Mouse (Mus musculus) brown adipose tissue, adult 24 weeks (tissue): Measurements from ENCODE around the gene Ccr6. TPM values are rescaled to one million over a fixed set of nuclear protein-coding genes. Genes with fewer than 3 reads are reported as not detected.

ENCODE experiments used
- H3K27ac ChIP-seq: fragments of 200-500 bp; replicated peaks from 2 replicates; pipeline ENCODE4 v1.5.1; 2012; ENCODE audit warnings: low read depth, mild to moderate bottlenecking, low read length
- H3K4me1 ChIP-seq: fragments of 200-500 bp; 2 replicates; pipeline ENCODE4 v1.6.1; 2012; ENCODE audit warnings: low read length, mixed read lengths; ENCODE audit not compliant: control insufficient read depth, insufficient read depth, insufficient read length
- H3K4me3 ChIP-seq: fragments of 200-500 bp; 2 replicates; pipeline ENCODE4 v1.5.1; 2012; ENCODE audit warnings: low read depth, mild to moderate bottlenecking, low read length, moderate library complexity; ENCODE audit not compliant: insufficient read depth
- polyA plus RNA-seq: library from polyadenylated mRNA; stranded (reverse); fragments of >200 nt; gene quantifications from 2 replicates; pipeline ENCODE4 v1.2.4, GENCODE M21; 2012; ENCODE audit not compliant: missing spikeins, insufficient read depth, insufficient read length

Gene Ccr6
- polyA plus RNA-seq, 1 experiment = not detected

DNA sequence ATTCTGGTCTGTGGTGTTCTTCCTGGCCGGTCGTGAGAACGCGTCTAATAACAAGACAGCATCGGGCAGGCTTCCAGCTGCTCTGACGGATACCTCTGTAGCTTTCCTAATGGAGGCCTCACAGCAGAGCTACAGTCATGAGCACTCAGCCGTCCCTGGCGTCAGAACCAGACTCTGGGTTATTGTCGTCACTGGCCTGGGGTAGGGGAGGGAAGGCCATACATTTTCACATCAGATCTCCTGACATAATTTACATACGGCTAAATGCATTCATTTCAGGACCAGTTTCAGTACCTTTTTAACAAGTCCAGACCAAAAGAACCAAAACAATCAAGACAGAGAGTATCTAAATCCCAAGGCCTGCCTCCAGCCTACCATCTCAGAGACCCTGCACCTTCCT is 12.6 kb upstream of the Ccr6 start:
- H3K4me3 ChIP-seq = no peak overlapping the region
- H3K4me1 ChIP-seq = no peaks in the 10 kb centered on the region
- H3K27ac ChIP-seq = no peak overlapping the region

DNA sequence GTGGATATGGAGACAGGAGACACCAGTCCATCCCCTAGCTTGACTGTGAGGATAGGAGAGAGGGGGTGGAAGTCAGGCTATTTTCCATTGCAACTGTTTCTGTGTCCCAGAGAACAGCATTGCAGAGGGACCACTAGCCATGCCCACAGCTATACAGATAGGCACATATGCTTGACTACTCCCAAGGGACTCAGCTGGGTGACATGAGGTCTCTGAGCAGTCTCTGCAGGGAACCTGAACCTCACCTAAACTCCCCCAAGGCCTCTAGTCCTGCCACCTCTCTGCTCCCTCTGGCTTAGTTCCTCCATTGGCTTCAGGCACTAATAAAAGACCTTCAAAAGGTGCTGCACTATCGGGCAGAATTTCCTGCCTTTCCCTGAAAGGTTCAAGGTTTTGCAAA is 11.8 kb upstream of the Ccr6 start:
- no peak overlapping the region for H3K4me3 ChIP-seq
- H3K27ac ChIP-seq = no peak overlapping the region
- H3K4me1 ChIP-seq = no peaks in the 10 kb centered on the region

DNA sequence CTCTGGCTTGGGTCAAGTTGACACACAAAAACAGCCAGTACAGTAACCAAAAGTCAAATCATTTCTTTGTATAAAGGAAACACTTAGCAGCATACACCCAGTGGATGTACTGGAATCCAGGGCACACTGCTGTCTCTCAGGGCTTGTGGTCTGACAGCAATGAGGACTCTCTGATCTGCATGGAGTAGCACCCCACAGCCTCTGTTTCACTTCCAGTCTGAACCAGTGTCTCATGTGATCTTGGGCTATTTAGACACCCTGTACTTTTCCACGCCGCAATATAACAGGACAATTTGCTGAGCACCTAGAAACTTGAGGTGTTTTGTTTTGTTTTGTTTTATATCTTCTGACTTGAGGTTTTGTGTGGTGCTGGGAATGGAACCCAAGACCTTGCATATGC is 10.7 kb upstream of the Ccr6 start:
- H3K4me1 ChIP-seq = no peaks in the 10 kb centered on the region
- no peak overlapping the region for H3K4me3 ChIP-seq
- H3K27ac ChIP-seq = peak overlapping the region; percentile 39; the same call in 1 of the 2 replicates

DNA sequence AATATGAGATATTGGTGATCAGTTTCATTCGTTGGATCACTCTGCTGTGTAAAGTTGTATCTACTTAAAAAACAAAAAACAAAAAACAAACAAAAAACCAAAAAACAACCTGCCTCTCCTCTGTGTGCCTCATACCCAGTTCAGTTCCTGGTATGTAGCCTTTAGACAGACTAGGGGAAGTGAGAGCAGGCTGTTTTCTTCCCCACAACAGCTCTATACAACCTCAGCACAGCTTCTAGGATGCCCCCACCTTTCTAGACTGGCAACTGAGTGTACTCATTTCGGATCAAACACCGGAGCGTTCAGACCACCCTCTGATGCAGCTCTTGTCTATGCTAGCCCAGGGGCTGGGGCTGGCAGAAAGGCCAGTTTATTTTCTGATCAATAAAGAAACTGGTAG is 10.1 kb upstream of the Ccr6 start:
- no peak overlapping the region for H3K4me3 ChIP-seq
- H3K27ac ChIP-seq = peak overlapping the region; percentile 39; the same call in 1 of the 2 replicates
- no peaks in the 10 kb centered on the region for H3K4me1 ChIP-seq

- Histone ChIP-seq H3K4me3 (no peak overlapping the region), H3K27ac (no peak overlapping the region), H3K4me1 (no peaks in the 10 kb centered on the region)
Observed at GRCm38 (mm10) chr17:8228622-8229021, 7.2 kb upstream of the Ccr6 start.

- Histone ChIP-seq H3K27ac (no peak overlapping the region), H3K4me1 (no peaks in the 10 kb centered on the region), H3K4me3 (no peak overlapping the region)
Observed at GRCm38 (mm10) chr17:8229607-8230006, 6.2 kb upstream of the Ccr6 start.

DNA sequence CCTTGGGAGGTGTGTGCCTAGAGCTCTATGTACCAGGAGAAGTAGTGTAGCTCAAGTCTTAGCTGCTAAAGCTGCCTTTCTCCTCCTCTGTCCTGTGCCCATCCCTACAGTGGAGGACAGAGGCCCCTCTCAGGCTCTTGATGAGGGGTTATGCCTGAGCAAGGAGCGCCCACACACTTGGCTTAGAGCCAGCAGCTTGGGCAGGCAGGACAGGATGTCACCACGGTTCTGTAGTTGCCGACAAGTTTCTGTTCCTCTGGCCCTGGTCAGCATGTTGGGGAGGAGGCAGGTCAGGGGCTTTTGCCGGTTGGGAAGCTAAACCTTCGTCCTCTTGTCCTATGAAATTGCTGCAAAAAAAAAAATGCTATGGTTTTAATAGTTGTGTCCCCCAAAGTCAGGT is 3.8 kb upstream of the Ccr6 start:
- H3K4me1 ChIP-seq = no peaks in the 10 kb centered on the region
- H3K27ac ChIP-seq = no peak overlapping the region
- H3K4me3 ChIP-seq = no peak overlapping the region

GRCm38 (mm10) chr17:8233618-8234214 is 2.1 kb upstream of the Ccr6 start:
- Histone ChIP-seq H3K4me1 (no peaks in the 10 kb centered on the region), H3K27ac (no peak overlapping the region), H3K4me3 (no peak overlapping the region)

- Histone ChIP-seq H3K4me1 (no peaks in the 10 kb centered on the region), H3K4me3 (no peak overlapping the region), H3K27ac (no peak overlapping the region)
Observed at GRCm38 (mm10) chr17:8234537-8234936, 1.3 kb upstream of the Ccr6 start.

DNA sequence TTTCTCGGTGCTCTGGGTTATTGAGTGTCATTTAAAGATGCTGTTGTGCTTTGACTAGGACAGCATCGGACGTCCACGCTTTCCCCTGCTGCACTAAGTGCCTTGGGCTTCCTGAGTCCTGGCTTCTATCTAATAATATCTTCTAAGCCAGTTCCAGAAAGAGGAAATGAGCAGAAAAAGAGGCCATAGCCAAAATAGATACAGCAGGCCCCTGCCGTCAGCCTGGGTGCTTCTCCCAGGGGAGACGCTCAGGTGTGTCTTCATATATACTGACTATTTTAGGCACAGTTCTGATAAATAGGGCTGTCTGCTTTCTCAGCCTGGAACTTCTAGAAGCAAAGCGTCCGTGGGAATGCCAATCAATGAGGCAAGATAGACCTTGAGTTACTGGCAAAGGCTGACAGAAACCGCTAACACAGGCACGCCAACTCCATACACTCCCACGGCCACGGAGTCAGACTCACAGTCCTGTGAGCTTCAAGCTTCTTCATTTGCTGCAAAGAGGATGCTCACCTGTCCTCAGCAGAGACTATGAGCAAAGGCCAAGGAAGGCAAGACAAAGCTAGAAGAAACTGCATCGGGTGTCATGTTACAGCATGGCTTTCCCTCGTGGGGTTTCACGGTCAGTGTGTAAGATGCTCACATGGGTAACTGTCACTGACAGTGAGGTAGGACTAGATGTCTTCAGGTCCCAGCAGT is 2.3 kb downstream of the Ccr6 start:
- Histone ChIP-seq H3K4me3 (no peak overlapping the region), H3K4me1 (no peaks in the 10 kb centered on the region), H3K27ac (no peak overlapping the region)

- Histone ChIP-seq H3K27ac (no peak overlapping the region), H3K4me3 (no peak overlapping the region), H3K4me1 (no peaks in the 10 kb centered on the region)
Observed at GRCm38 (mm10) chr17:8239561-8239960, 3.7 kb downstream of the Ccr6 start.

- Histone ChIP-seq H3K4me1 (no peaks in the 10 kb centered on the region), H3K4me3 (no peak overlapping the region), H3K27ac (no peak overlapping the region)
Observed at GRCm38 (mm10) chr17:8240517-8240916, 4.7 kb downstream of the Ccr6 start.

GRCm38 (mm10) chr17:8241645-8242044 is 5.8 kb downstream of the Ccr6 start:
- H3K4me3 ChIP-seq = no peak overlapping the region
- H3K4me1 ChIP-seq = no peaks in the 10 kb centered on the region
- H3K27ac ChIP-seq = no peak overlapping the region

DNA sequence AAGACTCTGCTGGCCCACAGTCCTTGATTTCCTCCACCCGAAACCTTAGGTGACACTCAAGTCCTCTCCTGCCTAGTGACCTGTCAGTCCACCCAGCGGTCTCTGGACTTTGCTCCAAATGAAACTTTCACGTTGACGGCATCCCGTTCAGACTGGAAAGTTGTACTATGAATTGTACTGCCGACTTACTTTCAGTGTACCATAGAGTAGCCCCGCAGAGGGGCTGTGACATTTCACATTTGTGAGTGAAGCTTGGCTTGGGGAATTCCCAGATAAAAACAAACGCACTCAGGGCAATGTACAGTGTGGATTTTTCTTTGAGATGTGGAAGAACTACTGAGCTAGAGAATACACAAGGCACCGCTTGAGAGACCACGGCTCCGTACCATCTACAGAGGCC is 6.3 kb downstream of the Ccr6 start:
- no peak overlapping the region for H3K27ac ChIP-seq
- H3K4me3 ChIP-seq = no peak overlapping the region
- H3K4me1 ChIP-seq = no peaks in the 10 kb centered on the region

DNA sequence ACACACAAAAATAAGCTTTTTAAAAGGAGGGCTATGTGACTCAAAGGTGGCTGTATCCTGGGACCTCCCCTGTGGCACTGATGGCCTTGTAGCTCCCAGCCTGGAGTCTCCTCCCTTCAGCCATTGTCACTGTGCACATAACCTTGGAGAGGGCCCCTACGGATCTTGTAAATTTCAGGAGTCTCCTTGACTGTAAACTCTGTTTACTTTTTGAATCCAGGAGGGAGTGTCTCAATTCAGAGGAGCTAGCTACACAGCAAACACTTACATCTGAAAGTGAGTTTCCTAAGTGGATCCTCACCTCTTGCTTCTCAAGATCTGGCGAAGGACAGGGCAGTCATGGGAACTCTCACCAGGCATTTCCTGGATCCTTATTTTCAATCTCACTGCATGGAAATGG is 8.3 kb downstream of the Ccr6 start:
- Histone ChIP-seq H3K27ac (no peak overlapping the region), H3K4me1 (no peaks in the 10 kb centered on the region), H3K4me3 (no peak overlapping the region)

- Histone ChIP-seq H3K4me1 (no peaks in the 10 kb centered on the region), H3K4me3 (no peak overlapping the region)
Observed at GRCm38 (mm10) chr17:8246102-8246754, 10.4 kb downstream of the Ccr6 start.

More at GRCm38 (mm10) chr17:8246102-8246754, 10.4 kb downstream of the Ccr6 start:
- H3K27ac ChIP-seq = no peak overlapping the region
